Mouse (Mus musculus): ENCODE measurements around the gene Sphk1. TPM values are rescaled to one million over a fixed set of nuclear protein-coding genes. Genes with fewer than 3 reads are reported as not detected.

Gene Sphk1
- polyA plus RNA-seq, 1 experiment from 2014 or later, result 2.2 TPM

- no peak overlapping the region for H3K4me3 ChIP-seq
- H3K4me1 ChIP-seq, result peaks cover 79% of the 10 kb centered on the region
- H3K4me2 ChIP-seq (replicated peaks), result no peak overlapping the region
- H3K27ac ChIP-seq (replicated peaks), result no peak overlapping the region
- 73% methylated on average over 6 of the region's 6 CpGs for WGBS
- no peaks in the 10 kb centered on the region for H3K36me3 ChIP-seq
- H3K9ac ChIP-seq (replicated peaks), result no peak overlapping the region
- no peaks in the 10 kb centered on the region for H3K9me3 ChIP-seq
- no peak for ATAC-seq (replicated peaks)
- no peaks in the 10 kb centered on the region for H3K27me3 ChIP-seq
Observed at GRCm38 (mm10) chr11:116574982-116575381, 44.3 kb downstream of the Sphk1 start.

DNA sequence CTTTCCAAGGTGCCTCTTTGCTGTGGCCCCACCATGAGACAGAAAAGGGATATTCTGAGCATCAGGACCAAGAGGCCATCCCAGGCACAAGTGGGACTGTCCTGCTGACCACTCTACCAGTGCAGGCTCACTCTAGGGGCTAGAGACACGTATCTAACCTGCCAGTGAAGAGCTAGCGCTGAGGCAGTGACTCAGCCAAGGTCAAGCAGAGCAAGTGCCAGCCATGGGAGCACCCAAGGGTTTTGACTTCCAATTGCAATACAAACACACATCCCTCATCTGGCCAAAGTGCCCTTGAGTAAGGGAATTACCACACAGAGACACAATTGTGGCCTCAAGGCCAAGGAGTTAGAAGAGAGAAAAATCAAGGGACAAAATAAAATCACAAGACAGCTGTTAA, 44.7 kb downstream of the Sphk1 start:
- H3K27me3 ChIP-seq, result no peaks in the 10 kb centered on the region
- no peaks in the 10 kb centered on the region for H3K36me3 ChIP-seq
- ATAC-seq (replicated peaks), result no peak
- H3K4me2 ChIP-seq (replicated peaks), result no peak overlapping the region
- no peak overlapping the region for H3K27ac ChIP-seq (replicated peaks)
- H3K4me3 ChIP-seq, result no peak overlapping the region
- H3K9me3 ChIP-seq, result no peaks in the 10 kb centered on the region
- H3K9ac ChIP-seq (replicated peaks), result no peak overlapping the region
- 91% methylated on average over 2 of the region's 2 CpGs for WGBS
- peaks cover 80% of the 10 kb centered on the region for H3K4me1 ChIP-seq

- WGBS, result 88% methylated on average over 3 of the region's 3 CpGs
- no peak overlapping the region for H3K27ac ChIP-seq (replicated peaks)
Observed at GRCm38 (mm10) chr11:116579280-116579679, 48.6 kb downstream of the Sphk1 start.

GRCm38 (mm10) chr11:116580031-116580652, 49.4 kb downstream of the Sphk1 start:
- Histone ChIP-seq H3K27ac (replicated peaks) (peak overlapping the region; percentile 92), H3K4me2 (replicated peaks) (peak overlapping the region; percentile 59), H3K4me3 (peak overlapping the region; percentile 96), H3K36me3 (no peaks in the 10 kb centered on the region), H3K4me1 (peaks cover 44% of the 10 kb centered on the region), H3K27me3 (no peaks in the 10 kb centered on the region), H3K9me3 (no peaks in the 10 kb centered on the region), H3K9ac (replicated peaks) (peak overlapping the region; percentile 90)
- WGBS, result 16% methylated on average over 10 of the region's 10 CpGs
- ATAC-seq (replicated peaks), result peak; percentile 3; the same call in 1 of the 2 replicates

More at GRCm38 (mm10) chr11:116579280-116579679, 48.6 kb downstream of the Sphk1 start:
- Histone ChIP-seq H3K4me1 (peaks cover 52% of the 10 kb centered on the region), H3K36me3 (no peaks in the 10 kb centered on the region), H3K4me3 (peak overlapping the region; percentile 96; the same call in 1 of the 2 replicates), H3K4me2 (replicated peaks) (peak overlapping the region; percentile 59; the same call in 1 of the 2 replicates), H3K9me3 (no peaks in the 10 kb centered on the region), H3K27me3 (no peaks in the 10 kb centered on the region), H3K9ac (replicated peaks) (no peak overlapping the region)
- no peak for ATAC-seq (replicated peaks)

- WGBS, result under 1% methylated on average over 89 of the region's 91 CpGs
- H3K4me2 ChIP-seq (replicated peaks), result peak overlapping the region; percentile 59
- H3K27ac ChIP-seq (replicated peaks), result peak overlapping the region; percentile 92
- peak overlapping the region; percentile 96 for H3K4me3 ChIP-seq
- H3K4me1 ChIP-seq, result peaks cover 37% of the 10 kb centered on the region
- H3K9ac ChIP-seq (replicated peaks), result peak overlapping the region; percentile 90
- H3K36me3 ChIP-seq, result no peaks in the 10 kb centered on the region
- ATAC-seq (replicated peaks), result peak; percentile 73
- no peaks in the 10 kb centered on the region for H3K9me3 ChIP-seq
- H3K27me3 ChIP-seq, result no peaks in the 10 kb centered on the region
Observed at GRCm38 (mm10) chr11:116580711-116581375, 50.1 kb downstream of the Sphk1 start.

- peak within 1 kb of the TSS; percentile 92 for H3K27ac ChIP-seq (replicated peaks)
- H3K4me3 ChIP-seq, result peak within 1 kb of the TSS; percentile 96
- H3K9ac ChIP-seq (replicated peaks), result peak within 1 kb of the TSS; percentile 90
- peak; percentile 90 for ATAC-seq (replicated peaks)
- WGBS, result 2% methylated on average over 37 of the region's 51 CpGs
- H3K4me1 ChIP-seq, result peaks cover 32% of the 10 kb centered on the region
- H3K36me3 ChIP-seq, result no peaks in the 10 kb centered on the region
- H3K9me3 ChIP-seq, result no peaks in the 10 kb centered on the region
- H3K4me2 ChIP-seq (replicated peaks), result peak within 1 kb of the TSS; percentile 59
- no peaks in the 10 kb centered on the region for H3K27me3 ChIP-seq
Observed at GRCm38 (mm10) chr11:116581376-116581814, 50.7 kb downstream of the Sphk1 start, which contains the start of gene Ube2o. TSS of gene Ube2o (minus strand) at chr11:116581447.

DNA sequence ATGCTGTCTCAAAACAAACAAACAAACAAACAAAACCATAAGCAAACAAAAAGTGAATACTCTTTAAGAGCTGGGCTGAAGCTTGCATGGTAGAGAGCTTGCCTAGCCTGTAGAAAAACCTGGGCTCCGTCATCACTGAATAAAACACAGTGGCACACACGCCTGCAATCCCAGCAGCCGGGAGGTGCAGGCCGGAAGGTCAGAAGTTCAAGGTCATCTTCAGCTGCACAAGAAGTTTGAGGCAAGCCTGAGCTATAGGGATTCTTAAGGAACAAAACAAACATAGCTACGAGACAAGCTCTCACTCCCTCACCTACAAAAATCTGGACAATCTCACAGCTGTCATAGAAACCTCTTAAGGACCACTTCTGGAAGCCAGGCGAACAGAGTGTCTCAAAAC, 55.0 kb downstream of the Sphk1 start:
- no peak for ATAC-seq (replicated peaks)
- H3K4me1 ChIP-seq, result peaks cover 16% of the 10 kb centered on the region; the same call in 1 of the 2 replicates
- H3K4me3 ChIP-seq, result no peak overlapping the region
- H3K9me3 ChIP-seq, result no peaks in the 10 kb centered on the region
- no peaks in the 10 kb centered on the region for H3K36me3 ChIP-seq
- no peaks in the 10 kb centered on the region for H3K27me3 ChIP-seq
- whole genome bisulfite sequencing, result 86% methylated on average over 6 of the region's 6 CpGs
- no peak overlapping the region for H3K27ac ChIP-seq (replicated peaks)
- H3K4me2 ChIP-seq (replicated peaks), result no peak overlapping the region
- H3K9ac ChIP-seq (replicated peaks), result no peak overlapping the region

Other genes starting within 250 kb of the Sphk1 start
- 0.29 TPM in 1 of 2 replicates, not detected in the other for gene Galr2, start 250.0 kb upstream of the Sphk1 start, polyA plus RNA-seq (2015; fragmentation: Nextera tagmentation; extraction: Ambion mirVana)
- gene Exoc7, start 223.7 kb upstream of the Sphk1 start, polyA plus RNA-seq (2015; fragmentation: Nextera tagmentation; extraction: Ambion mirVana), result 109 and 114 TPM in 2 replicates
- 9.5 and 14.7 TPM in 2 replicates for gene Foxj1, start 195.5 kb upstream of the Sphk1 start, polyA plus RNA-seq (2015; fragmentation: Nextera tagmentation; extraction: Ambion mirVana)
- 53.4 and 55.6 TPM in 2 replicates for gene Rnf157, start 117.9 kb upstream of the Sphk1 start, polyA plus RNA-seq (2015; fragmentation: Nextera tagmentation; extraction: Ambion mirVana)
- 58.8 and 59.5 TPM in 2 replicates for gene Ubald2, start 96.8 kb upstream of the Sphk1 start, polyA plus RNA-seq (2015; fragmentation: Nextera tagmentation; extraction: Ambion mirVana)
- gene Qrich2, start 64.7 kb upstream of the Sphk1 start, polyA plus RNA-seq (2015; fragmentation: Nextera tagmentation; extraction: Ambion mirVana), result not detected in 2 replicates
- 193 and 201 TPM in 2 replicates for gene Prpsap1, start 36.7 kb upstream of the Sphk1 start, polyA plus RNA-seq (2015; fragmentation: Nextera tagmentation; extraction: Ambion mirVana)
- 22.4 and 27.3 TPM in 2 replicates for gene Ube2o, start 50.5 kb downstream of the Sphk1 start, polyA plus RNA-seq (2015; fragmentation: Nextera tagmentation; extraction: Ambion mirVana)
- 0.15 TPM in 1 of 2 replicates, not detected in the other for gene Aanat, start 55.5 kb downstream of the Sphk1 start, polyA plus RNA-seq (2015; fragmentation: Nextera tagmentation; extraction: Ambion mirVana)
- gene Rhbdf2, start 96.1 kb downstream of the Sphk1 start, polyA plus RNA-seq (2015; fragmentation: Nextera tagmentation; extraction: Ambion mirVana), result 1.3 and 1.4 TPM in 2 replicates
- gene Prcd, start 122.6 kb downstream of the Sphk1 start, polyA plus RNA-seq (2015; fragmentation: Nextera tagmentation; extraction: Ambion mirVana), result 2.0 and 2.4 TPM in 2 replicates
- gene Cygb, start 123.4 kb downstream of the Sphk1 start, polyA plus RNA-seq (2015; fragmentation: Nextera tagmentation; extraction: Ambion mirVana), result 15.8 and 16.4 TPM in 2 replicates
- gene St6galnac1, start 244.6 kb downstream of the Sphk1 start, polyA plus RNA-seq (2015; fragmentation: Nextera tagmentation; extraction: Ambion mirVana), result not detected in 2 replicates

Measured in forebrain, embryonic 15.5 days (tissue).